Mouse (Mus musculus) kidney, embryonic 14.5 days (tissue): ENCODE data around the gene Klhl2. TPM values are rescaled to one million over a fixed set of nuclear protein-coding genes. Genes with fewer than 3 reads are reported as not detected.

Source experiments
- ATAC-seq: fragments of 200-750 bp; cut with Nextera tagmentation; 2 replicates; pipeline ENCODE4 v1.8.0; 2017; ENCODE audit warnings: moderate number of reproducible peaks, mild to moderate bottlenecking, moderate TSS enrichment, moderate library complexity; ENCODE audit not compliant: low FRiP score, low TSS enrichment
- H3K27ac ChIP-seq: fragments of 300-500 bp; sonication (generic); 2 replicates; pipeline ENCODE4 v1.5.1; 2014; ENCODE audit warnings: low read depth, mild to moderate bottlenecking, low read length, moderate library complexity, mixed read lengths
- H3K27me3 ChIP-seq: fragments of 300-500 bp; sonication (generic); 2 replicates; pipeline ENCODE4 v1.6.1; 2014; ENCODE audit warnings: mild to moderate bottlenecking, low read length; ENCODE audit not compliant: control insufficient read depth, insufficient read depth
- H3K36me3 ChIP-seq: fragments of 300-500 bp; sonication (generic); 2 replicates; pipeline ENCODE4 v1.6.1; 2014; ENCODE audit warnings: low read length, mixed read lengths; ENCODE audit not compliant: control insufficient read depth, insufficient read depth
- H3K4me1 ChIP-seq: fragments of 300-500 bp; sonication (generic); 2 replicates; pipeline ENCODE4 v1.6.1; 2014; ENCODE audit warnings: low read length, mixed read lengths; ENCODE audit not compliant: control insufficient read depth, insufficient read depth
- H3K4me2 ChIP-seq: fragments of 300-500 bp; sonication (generic); replicated peaks from 2 replicates; pipeline ENCODE4 v1.6.1; 2014; ENCODE audit warnings: low read depth, mild to moderate bottlenecking, low read length
- H3K4me3 ChIP-seq: fragments of 300-500 bp; sonication (generic); 2 replicates; pipeline ENCODE4 v1.5.1; 2014; ENCODE audit warnings: mild to moderate bottlenecking, low read length
- H3K9ac ChIP-seq: fragments of 300-500 bp; sonication (generic); 2 replicates; pipeline ENCODE4 v1.6.1; 2014; ENCODE audit warnings: low read depth, mild to moderate bottlenecking, low read length, moderate library complexity
- H3K9me3 ChIP-seq: fragments of 300-500 bp; sonication (generic); 2 replicates; pipeline ENCODE4 v1.6.1; 2016; ENCODE audit warnings: low read length; ENCODE audit not compliant: control insufficient read depth
- WGBS: fragments of 180-500 bp; shearing (Covaris S2); extraction: QIAGEN DNeasy Blood & Tissue Kit; methylation state at CpG from one replicate; pipeline ENCODE4 v1.1.7; 2014; 5-methylcytosine and 5-hydroxymethylcytosine counted together
- polyA plus RNA-seq: library from polyadenylated mRNA; unstranded; fragments of >200 nt; fragmentation: Nextera tagmentation; extraction: Ambion mirVana; gene quantifications from 2 replicates; pipeline ENCODE4 v1.2.1, GENCODE M21; 2014

The Klhl2 gene
- polyA plus RNA-seq, 1 experiment from 2014 or later: 15.5 TPM

DNA sequence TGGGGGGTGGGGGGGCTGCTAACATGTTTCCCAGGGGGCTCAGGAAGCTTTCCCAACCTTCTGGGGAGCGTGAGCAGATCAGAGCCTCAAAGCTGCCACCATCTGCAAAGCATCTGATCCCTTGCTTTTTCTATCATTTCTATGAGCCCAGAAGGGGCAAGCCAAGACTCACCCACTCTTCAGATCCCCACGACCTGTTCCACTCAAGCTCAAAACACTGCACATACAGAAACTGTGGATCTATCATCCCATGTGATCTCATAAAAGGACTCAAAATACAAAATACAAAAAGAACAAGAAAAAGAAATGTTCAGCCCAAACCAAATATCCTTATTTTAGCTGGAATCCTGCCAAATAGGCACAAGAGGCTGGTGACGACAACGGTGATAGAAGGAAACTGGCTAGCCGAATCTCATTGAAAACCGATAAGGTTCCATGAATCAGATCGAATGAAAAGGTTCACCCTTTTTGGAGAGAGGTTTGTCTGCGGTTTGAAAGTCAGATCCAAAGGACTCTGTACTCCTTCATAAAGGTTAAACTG is 1.5 kb downstream of the Klhl2 start:
- WGBS: 14% methylated on average over 8 of the region's 8 CpGs
- no peaks in the 10 kb centered on the region for H3K36me3 ChIP-seq
- peak overlapping the region; percentile 89 for H3K4me2 ChIP-seq
- ATAC-seq: no peak
- H3K4me3 ChIP-seq: peak overlapping the region; percentile 88
- no peaks in the 10 kb centered on the region for H3K9me3 ChIP-seq
- H3K27me3 ChIP-seq: no peaks in the 10 kb centered on the region; the same call in 1 of the 2 replicates
- H3K9ac ChIP-seq: 0 out of 2 replicates have a peak overlapping the region, but pooled peaks have one; percentile 87
- H3K4me1 ChIP-seq: peaks cover 24% of the 10 kb centered on the region
- H3K27ac ChIP-seq: no peak overlapping the region

DNA sequence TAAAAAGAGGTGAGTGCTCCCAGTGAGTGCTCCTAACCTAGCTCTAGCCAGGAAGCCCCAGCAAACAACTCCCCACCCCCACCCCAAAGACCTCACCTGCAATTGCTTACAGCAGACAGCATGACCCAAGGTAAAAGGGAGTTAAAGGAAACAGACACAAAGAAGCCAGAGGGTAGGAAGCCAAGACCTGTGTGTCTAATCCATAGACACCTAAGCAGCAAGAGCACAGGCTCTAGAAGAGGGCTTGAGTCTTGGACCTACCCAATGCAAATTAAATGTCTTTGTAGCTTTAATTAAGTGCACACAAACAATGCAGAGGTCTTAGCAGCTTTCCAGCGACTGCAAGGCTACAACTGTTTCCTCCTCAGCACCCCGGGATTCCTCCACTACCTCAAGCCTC is 2.2 kb downstream of the Klhl2 start:
- no peak for ATAC-seq
- H3K4me2 ChIP-seq: peak overlapping the region; percentile 89; the same call in 1 of the 2 replicates
- no peaks in the 10 kb centered on the region; the same call in 1 of the 2 replicates for H3K27me3 ChIP-seq
- H3K4me1 ChIP-seq: peaks cover 24% of the 10 kb centered on the region
- no peaks in the 10 kb centered on the region for H3K9me3 ChIP-seq
- no peak overlapping the region for H3K27ac ChIP-seq
- H3K9ac ChIP-seq: no peak overlapping the region
- peak overlapping the region; percentile 88; the same call in 1 of the 2 replicates for H3K4me3 ChIP-seq
- H3K36me3 ChIP-seq: no peaks in the 10 kb centered on the region
- 36% methylated on average over 2 of the region's 2 CpGs for WGBS

DNA sequence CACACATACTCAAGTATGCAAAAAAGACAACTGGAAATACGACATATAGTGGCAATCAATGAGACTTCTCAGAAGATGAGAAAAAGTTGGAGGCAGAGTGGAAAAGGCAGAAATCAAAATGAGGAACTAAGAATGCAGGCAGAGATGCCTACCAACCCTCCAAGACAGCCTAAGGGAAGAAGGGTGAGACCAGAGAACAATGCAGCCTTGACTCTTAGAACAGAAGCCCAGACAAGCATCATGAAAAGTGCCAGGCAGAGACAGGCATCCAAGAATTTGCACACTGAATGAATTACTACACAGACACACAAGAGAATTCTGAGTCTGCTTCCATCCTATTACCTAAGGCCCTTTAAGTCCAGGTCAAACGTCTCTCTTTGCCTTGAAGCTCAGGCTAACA is 2.6 kb downstream of the Klhl2 start:
- Histone ChIP-seq H3K27ac (no peak overlapping the region), H3K9ac (no peak overlapping the region), H3K9me3 (no peaks in the 10 kb centered on the region), H3K27me3 (no peaks in the 10 kb centered on the region; the same call in 1 of the 2 replicates), H3K36me3 (no peaks in the 10 kb centered on the region), H3K4me2 (peak overlapping the region; percentile 89; the same call in 1 of the 2 replicates), H3K4me1 (peaks cover 24% of the 10 kb centered on the region), H3K4me3 (no peak overlapping the region)
- WGBS: 69% methylated on average over 2 of the region's 2 CpGs
- ATAC-seq: no peak

DNA sequence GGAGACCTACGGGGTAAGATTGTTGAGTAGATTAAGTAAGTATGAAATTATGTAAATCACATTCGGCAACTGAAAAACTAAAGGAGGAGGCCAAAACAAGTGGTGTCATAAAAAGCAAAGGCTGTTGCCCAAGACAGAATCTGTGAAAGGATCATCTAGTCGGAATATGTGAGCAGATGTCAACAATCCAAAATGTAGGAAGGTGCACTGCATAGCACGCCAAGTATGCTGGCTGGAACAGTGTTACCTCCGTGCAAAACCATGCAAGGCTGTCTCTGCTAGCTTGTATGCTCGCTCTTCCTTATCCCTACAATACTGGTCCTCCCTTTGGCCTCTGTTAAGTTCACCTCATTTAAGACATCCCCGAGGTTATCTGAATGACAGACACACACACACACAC is 4.5 kb downstream of the Klhl2 start:
- Histone ChIP-seq H3K27me3 (no peaks in the 10 kb centered on the region), H3K4me3 (no peak overlapping the region), H3K9ac (no peak overlapping the region), H3K9me3 (no peaks in the 10 kb centered on the region), H3K36me3 (no peaks in the 10 kb centered on the region), H3K27ac (no peak overlapping the region), H3K4me1 (peaks cover 30% of the 10 kb centered on the region), H3K4me2 (no peak overlapping the region)
- 80% methylated on average over 7 of the region's 7 CpGs for WGBS
- ATAC-seq: no peak

DNA sequence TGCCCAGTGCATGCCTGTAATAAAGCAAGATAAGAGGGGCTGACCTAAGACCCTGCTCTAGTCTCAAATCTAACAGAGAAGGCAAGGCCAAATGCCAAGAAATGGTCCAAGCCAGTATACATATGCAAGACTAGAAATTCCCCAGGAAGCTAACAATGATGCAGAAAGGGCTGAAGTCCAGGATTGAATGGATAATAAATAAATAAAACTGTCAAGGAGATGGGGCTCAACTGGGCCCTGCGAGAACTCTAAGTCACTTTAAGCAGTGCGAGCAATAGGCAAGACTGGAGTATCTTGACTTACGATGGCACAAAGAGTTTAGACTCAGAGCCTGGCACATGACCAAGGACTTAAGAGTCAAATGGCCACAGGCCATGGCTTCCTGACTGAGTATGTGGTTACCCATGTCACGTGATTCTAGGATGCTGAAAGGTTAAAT is 5.8 kb downstream of the Klhl2 start:
- WGBS: 69% methylated on average over 4 of the region's 4 CpGs
- ATAC-seq: peak; percentile 26; the same call in 1 of the 2 replicates
- Histone ChIP-seq H3K4me2 (no peak overlapping the region), H3K27ac (no peak overlapping the region), H3K4me3 (no peak overlapping the region), H3K36me3 (no peaks in the 10 kb centered on the region), H3K27me3 (no peaks in the 10 kb centered on the region), H3K4me1 (peaks cover 30% of the 10 kb centered on the region), H3K9me3 (no peaks in the 10 kb centered on the region), H3K9ac (no peak overlapping the region)

DNA sequence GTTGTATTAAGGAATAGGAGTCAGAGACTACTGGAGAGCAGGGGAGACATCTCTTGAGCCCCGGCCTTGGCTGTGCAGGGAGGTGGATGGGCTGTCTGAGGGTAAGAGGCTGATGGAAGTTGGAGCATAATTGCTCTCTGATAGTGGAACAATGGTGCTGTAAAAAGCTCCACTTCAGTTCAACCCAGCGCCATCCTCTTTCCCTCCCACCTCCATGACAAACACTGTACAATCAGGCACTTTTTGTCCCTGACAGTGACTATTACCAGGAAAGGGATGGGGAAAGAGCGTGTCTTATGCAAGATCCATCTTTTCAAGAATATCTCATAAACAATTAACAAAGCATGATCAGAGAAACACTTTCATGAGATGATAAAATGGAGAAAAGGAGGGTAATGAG is 6.6 kb downstream of the Klhl2 start:
- no peak for ATAC-seq
- no peaks in the 10 kb centered on the region for H3K9me3 ChIP-seq
- H3K4me2 ChIP-seq: no peak overlapping the region
- no peak overlapping the region for H3K27ac ChIP-seq
- H3K27me3 ChIP-seq: no peaks in the 10 kb centered on the region
- H3K4me1 ChIP-seq: peaks cover 23% of the 10 kb centered on the region
- H3K4me3 ChIP-seq: no peak overlapping the region
- WGBS: 65% methylated on average over 3 of the region's 3 CpGs
- no peak overlapping the region for H3K9ac ChIP-seq
- no peaks in the 10 kb centered on the region for H3K36me3 ChIP-seq

DNA sequence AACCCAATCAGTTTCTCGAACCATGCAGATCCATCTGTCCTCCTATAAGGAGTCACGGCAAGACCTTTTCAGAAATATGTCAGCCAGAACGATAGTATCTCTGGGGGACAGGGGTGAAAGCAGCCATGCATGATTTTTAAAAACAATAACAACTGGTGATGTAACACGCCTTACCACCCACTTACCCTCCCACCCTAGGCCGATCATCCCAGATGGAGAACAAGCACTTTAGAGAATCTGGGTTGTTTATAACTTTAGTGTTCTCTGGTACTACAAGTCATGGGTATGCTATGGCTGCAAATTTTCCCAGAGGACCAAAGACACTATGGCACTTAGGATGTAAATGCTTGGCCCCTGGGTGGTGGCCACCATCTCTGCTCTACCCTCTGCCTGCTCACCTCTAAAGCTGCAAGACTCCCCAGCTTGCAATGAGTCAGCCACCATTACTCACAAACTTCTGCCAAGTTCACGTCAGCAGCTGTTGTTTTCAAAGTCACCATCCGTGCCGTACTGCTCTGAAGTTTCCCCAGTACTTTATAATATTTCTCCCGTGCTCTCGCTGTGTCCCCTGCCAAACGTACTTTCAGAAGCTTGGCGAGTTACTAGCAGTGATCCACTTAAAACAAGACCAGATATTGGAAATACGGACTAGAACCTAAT is 7.9 kb downstream of the Klhl2 start:
- H3K4me1 ChIP-seq: peaks cover 18% of the 10 kb centered on the region
- WGBS: 75% methylated on average over 13 of the region's 13 CpGs
- no peaks in the 10 kb centered on the region for H3K9me3 ChIP-seq
- no peaks in the 10 kb centered on the region for H3K27me3 ChIP-seq
- no peak overlapping the region for H3K4me3 ChIP-seq
- H3K36me3 ChIP-seq: no peaks in the 10 kb centered on the region
- 0 out of 2 replicates have a peak, but pooled peaks have one; percentile 13 for ATAC-seq
- no peak overlapping the region for H3K27ac ChIP-seq
- no peak overlapping the region for H3K9ac ChIP-seq
- H3K4me2 ChIP-seq: no peak overlapping the region

DNA sequence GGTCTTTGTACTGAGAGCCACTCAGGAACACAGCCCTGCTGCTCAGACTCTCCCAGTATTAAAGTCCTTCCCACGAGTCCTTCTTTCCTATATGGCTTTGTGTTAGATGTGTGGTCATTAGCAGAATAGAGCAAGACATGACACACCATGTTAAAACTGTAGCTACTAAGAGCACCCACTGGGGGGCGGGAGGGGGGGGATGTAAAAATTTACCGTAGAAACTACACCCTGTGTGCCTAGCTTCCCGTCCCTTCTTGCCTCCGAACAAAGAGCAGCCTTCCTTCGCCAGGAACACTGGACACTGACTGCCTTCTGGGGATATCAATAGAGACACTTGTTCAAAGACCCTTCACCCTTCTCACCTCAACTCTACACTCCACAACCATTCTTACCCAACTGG is 10.2 kb downstream of the Klhl2 start:
- Histone ChIP-seq H3K9ac (no peak overlapping the region), H3K27ac (no peak overlapping the region), H3K4me1 (peaks cover 18% of the 10 kb centered on the region; the same call in 1 of the 2 replicates), H3K9me3 (no peaks in the 10 kb centered on the region), H3K36me3 (no peaks in the 10 kb centered on the region), H3K27me3 (no peaks in the 10 kb centered on the region), H3K4me3 (no peak overlapping the region), H3K4me2 (no peak overlapping the region)
- WGBS: 76% methylated on average over 6 of the region's 6 CpGs
- no peak for ATAC-seq

DNA sequence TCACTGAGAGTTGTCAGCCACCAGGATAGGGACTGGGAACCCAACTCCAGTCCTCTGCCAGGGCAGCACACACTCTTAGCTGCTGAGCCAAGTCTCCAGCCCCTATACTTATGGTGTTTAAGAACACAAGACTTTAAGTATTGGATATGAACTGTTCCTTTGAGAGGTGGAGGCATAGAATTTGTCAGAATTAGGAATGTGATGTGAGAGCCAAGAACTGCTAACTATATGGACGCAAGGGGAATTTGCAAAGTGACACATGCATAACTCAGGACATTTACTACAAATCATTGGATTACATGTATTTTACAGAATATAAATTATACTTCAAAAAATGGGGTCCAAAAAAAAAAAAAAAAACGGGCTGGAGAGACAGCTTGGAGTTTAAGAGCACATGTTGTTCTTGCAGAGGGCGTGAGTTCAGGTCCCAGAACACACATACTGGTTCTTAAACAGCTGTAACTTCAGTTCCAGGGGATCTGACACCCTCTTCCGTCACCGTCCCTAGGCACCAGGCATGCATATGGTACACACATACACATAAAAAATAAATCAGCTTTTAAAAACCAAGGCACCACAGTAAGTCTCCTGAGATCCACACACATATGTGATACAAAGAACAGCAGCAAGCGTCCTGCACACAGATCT is 14.2 kb downstream of the Klhl2 start:
- WGBS: 59% methylated on average over 6 of the region's 6 CpGs
- H3K9me3 ChIP-seq: no peaks in the 10 kb centered on the region
- H3K9ac ChIP-seq: no peak overlapping the region
- H3K4me1 ChIP-seq: peaks cover 11% of the 10 kb centered on the region; the same call in 1 of the 2 replicates
- 0 out of 2 replicates have a peak, but pooled peaks cover 5% of the 10 kb centered on the region for H3K36me3 ChIP-seq
- H3K27me3 ChIP-seq: no peaks in the 10 kb centered on the region
- no peak overlapping the region for H3K27ac ChIP-seq
- no peak overlapping the region for H3K4me2 ChIP-seq
- no peak overlapping the region for H3K4me3 ChIP-seq
- no peak for ATAC-seq
